Mouse (Mus musculus): ENCODE results near the gene Ccna1. TPM values are rescaled to one million over a fixed set of nuclear protein-coding genes. Genes with fewer than 3 reads are reported as not detected.
A peak's percentile ranks its signal among the peaks of the same experiment; 100 is the strongest.

The Ccna1 gene
- 1.4 and 1.6 TPM in 2 replicates for polyA plus RNA-seq (2015; fragmentation: Nextera tagmentation; extraction: Ambion mirVana)

DNA sequence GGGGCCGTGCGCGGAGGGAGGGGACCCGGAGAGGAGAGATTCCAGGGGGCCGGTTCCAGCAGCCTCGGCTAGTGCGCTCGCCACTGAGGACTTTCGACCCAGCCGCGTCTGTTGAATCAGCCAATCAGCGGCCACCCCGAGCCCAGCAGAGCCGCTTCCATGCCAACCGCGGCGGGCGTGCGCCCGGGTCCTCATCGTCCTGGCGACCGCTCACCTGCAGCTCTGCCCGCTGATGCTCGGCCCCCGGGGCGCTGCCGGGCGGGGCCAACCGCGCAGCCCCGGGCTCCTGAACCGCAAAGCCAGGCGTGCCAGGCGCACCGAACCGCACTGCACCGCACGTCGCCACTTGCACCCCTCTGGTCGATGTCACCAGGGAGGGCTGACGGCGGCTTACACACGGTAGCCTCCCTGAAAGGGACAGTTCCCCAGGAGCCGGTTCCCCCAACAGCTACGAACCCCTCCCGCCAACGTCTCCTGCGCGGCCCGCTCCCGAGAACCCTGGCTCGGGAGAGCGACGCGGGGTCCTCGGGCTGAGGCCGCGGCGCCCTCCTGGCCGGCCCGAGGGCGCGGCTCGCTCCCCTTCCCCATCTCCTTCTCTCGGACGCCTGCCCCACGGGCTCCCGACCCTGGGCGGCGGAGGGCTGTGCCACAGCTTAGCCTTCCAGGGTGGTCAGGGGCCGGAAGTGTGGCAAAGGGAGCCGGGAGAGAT is at the start of gene Ccna1:
Gene Ccna1, minus strand, starts transcription at position 464 of the 709 bp plus-strand sequence.
- TF ChIP-seq CTCF (IDR thresholded peaks at IDR 0.05; ENCODE audit: low read depth) = no peak
- WGBS = under 1% methylated on average over 72 of the region's 73 CpGs

DNA sequence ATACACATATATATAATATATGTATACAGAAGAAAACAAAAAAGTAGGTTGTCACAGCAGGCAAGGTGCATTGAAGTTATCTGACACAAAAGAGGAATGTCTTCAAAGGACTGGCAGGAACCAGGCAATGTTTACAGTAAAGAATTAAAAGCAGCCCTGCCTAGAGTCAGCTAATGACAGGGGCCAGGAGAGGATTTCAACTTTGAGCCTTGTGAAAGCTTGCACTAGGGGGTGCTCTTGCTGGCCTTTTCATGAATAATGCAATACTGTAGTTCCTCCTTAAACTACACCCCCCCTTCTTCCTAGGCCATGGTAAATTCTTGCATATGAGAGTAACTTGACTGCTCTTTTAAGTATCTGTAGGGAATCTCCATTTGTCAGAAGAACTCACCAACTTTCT is 45.8 kb upstream of the Ccna1 start:
- no peak overlapping the region for H3K9ac ChIP-seq (ENCODE audit: low read depth, low read length)
- H3K4me1 ChIP-seq (replicated peaks; ENCODE audit: insufficient read depth, low read length) = no peaks in the 10 kb centered on the region
- no peak overlapping the region for H3K4me3 ChIP-seq (replicated peaks; ENCODE audit: low read depth, low read length)
- no peak overlapping the region for H3K4me2 ChIP-seq (ENCODE audit: low read length)
- H3K36me3 ChIP-seq (ENCODE audit: insufficient read depth, low read length) = no peaks in the 10 kb centered on the region
- no peak overlapping the region for H3K27ac ChIP-seq
- no peaks in the 10 kb centered on the region for H3K27me3 ChIP-seq (ENCODE audit: insufficient read depth, low read length)
- ATAC-seq (replicated peaks; ENCODE audit: low FRiP score, low read depth) (no peak), DNase-seq (ENCODE audit: low spot score) (no peak)
- no peaks in the 10 kb centered on the region for H3K9me3 ChIP-seq (replicated peaks; ENCODE audit: low read length)
- TF ChIP-seq CTCF (IDR thresholded peaks at IDR 0.05; ENCODE audit: low read depth) = peak; percentile 11; the same call in 1 of the 2 replicates

More for the DNA sequence above, at the start of gene Ccna1:
- DNase-seq (ENCODE audit: low spot score) = peak; percentile 67
- peak within 1 kb of the TSS; percentile 48 for H3K4me3 ChIP-seq (replicated peaks; ENCODE audit: low read depth, low read length)
- ATAC-seq (replicated peaks; ENCODE audit: low FRiP score, low read depth) = peak; percentile 92
- H3K36me3 ChIP-seq (ENCODE audit: insufficient read depth, low read length) = no peaks in the 10 kb centered on the region
- H3K4me2 ChIP-seq (ENCODE audit: low read length) = peak within 1 kb of the TSS; percentile 94
- H3K9ac ChIP-seq (ENCODE audit: low read depth, low read length) = peak within 1 kb of the TSS; percentile 6
- H3K9me3 ChIP-seq (replicated peaks; ENCODE audit: low read length) = no peaks in the 10 kb centered on the region
- H3K27ac ChIP-seq = no peak within 1 kb of the TSS
- H3K4me1 ChIP-seq (replicated peaks; ENCODE audit: insufficient read depth, low read length) = peaks cover 8% of the 10 kb centered on the region
- peaks cover 7% of the 10 kb centered on the region; the same call in 1 of the 2 replicates for H3K27me3 ChIP-seq (ENCODE audit: insufficient read depth, low read length)

DNA sequence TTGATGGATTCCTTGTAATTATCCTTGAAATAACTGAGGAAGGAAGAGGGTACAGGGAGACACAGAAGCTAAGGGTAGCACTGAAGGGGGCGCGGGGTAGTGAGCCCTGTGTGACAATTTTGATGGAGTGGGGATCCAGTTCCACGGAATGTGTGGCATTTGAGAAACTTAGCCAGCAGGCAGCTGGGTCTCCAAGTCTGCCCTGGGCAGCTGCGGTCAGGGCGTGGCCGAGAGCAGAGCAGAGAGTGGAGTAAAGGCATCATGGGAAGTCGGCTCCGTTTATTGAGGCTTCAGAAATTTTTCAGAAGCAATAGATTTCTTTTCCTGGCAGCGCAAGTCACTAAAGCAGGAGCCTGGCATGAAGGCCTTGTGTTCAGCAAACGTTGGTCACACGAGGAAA is 43.7 kb upstream of the Ccna1 start:
- Histone ChIP-seq H3K4me3 (replicated peaks; ENCODE audit: low read depth, low read length) (no peak overlapping the region), H3K27me3 (ENCODE audit: insufficient read depth, low read length) (no peaks in the 10 kb centered on the region), H3K9ac (ENCODE audit: low read depth, low read length) (no peak overlapping the region), H3K27ac (no peak overlapping the region), H3K4me1 (replicated peaks; ENCODE audit: insufficient read depth, low read length) (no peaks in the 10 kb centered on the region), H3K9me3 (replicated peaks; ENCODE audit: low read length) (no peaks in the 10 kb centered on the region), H3K4me2 (ENCODE audit: low read length) (no peak overlapping the region), H3K36me3 (ENCODE audit: insufficient read depth, low read length) (no peaks in the 10 kb centered on the region)
- ATAC-seq (replicated peaks; ENCODE audit: low FRiP score, low read depth) (no peak), DNase-seq (ENCODE audit: low spot score) (no peak)
- WGBS = 69% methylated on average over 11 of the region's 11 CpGs
- TF ChIP-seq CTCF (IDR thresholded peaks at IDR 0.05; ENCODE audit: low read depth) = no peak

DNA sequence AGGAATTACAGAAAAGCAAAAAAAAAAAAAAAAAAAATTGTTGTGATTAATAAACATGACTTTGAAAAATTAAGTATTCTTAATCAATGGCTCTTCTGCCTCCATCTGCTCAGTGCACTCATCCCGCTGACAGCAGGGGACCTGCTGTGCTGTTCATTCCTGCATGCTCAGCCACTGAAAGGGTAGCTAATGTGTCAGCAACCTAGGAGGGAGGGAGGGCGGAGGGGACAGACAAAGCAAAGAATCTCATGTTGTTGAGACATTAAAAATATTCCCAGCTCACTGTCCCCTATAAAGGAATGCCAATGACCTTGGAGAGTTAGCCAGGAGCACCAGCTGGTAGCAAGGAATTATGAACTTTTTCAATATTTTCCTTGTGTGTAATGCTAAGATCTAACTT is 42.7 kb upstream of the Ccna1 start:
- Histone ChIP-seq H3K36me3 (ENCODE audit: insufficient read depth, low read length) (no peaks in the 10 kb centered on the region), H3K9ac (ENCODE audit: low read depth, low read length) (no peak overlapping the region), H3K4me2 (ENCODE audit: low read length) (no peak overlapping the region), H3K27ac (no peak overlapping the region), H3K4me3 (replicated peaks; ENCODE audit: low read depth, low read length) (no peak overlapping the region), H3K27me3 (ENCODE audit: insufficient read depth, low read length) (no peaks in the 10 kb centered on the region), H3K4me1 (replicated peaks; ENCODE audit: insufficient read depth, low read length) (no peaks in the 10 kb centered on the region), H3K9me3 (replicated peaks; ENCODE audit: low read length) (no peaks in the 10 kb centered on the region)
- no peak for TF ChIP-seq CTCF (IDR thresholded peaks at IDR 0.05; ENCODE audit: low read depth)
- ATAC-seq (replicated peaks; ENCODE audit: low FRiP score, low read depth) (no peak), DNase-seq (ENCODE audit: low spot score) (no peak)
- WGBS = 86% methylated on average over 2 of the region's 2 CpGs

DNA sequence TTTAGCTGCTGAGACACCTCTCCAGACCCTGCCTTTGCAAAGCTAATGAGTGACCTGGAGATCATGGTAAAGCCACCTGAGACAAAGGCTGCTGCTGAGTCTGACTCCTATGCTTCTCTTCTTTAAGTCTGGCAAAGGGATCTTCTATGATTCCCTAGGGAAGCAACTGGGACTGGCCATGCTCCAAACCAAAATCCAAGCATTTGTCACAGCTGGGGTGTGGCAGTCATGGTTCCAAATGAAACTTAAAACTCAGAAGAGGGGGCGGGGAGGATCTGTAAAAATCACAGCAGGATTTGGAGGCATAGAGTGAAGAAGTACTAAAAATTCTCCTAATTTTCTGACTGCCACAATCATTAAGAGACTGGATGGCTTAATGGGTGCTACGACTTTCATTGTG is 41.9 kb upstream of the Ccna1 start:
- TF ChIP-seq CTCF (IDR thresholded peaks at IDR 0.05; ENCODE audit: low read depth) = no peak

DNA sequence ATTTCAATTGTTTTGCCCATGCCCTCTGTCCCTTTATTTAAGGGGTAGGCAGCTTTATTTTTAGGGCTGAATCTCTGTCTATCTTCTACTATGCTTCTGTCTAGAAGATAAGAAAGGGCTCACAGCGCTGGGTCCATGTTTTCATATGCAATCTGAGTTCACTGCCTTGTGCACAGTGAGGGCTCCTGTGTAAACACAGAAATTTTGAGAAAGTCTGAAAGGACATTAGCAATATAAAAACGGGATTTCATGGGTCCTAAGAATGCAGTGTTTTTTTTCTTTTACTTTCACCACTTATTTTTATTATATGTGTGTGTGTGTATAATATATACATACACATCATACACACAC is 41.3 kb upstream of the Ccna1 start:
- no peak for TF ChIP-seq CTCF (IDR thresholded peaks at IDR 0.05; ENCODE audit: low read depth)
- no peak for ATAC-seq (replicated peaks; ENCODE audit: low FRiP score, low read depth)
- DNase-seq (ENCODE audit: low spot score) = no peak

More for the DNA sequence above, 41.9 kb upstream of the Ccna1 start:
- no peak overlapping the region for H3K4me3 ChIP-seq (replicated peaks; ENCODE audit: low read depth, low read length)
- no peaks in the 10 kb centered on the region for H3K27me3 ChIP-seq (ENCODE audit: insufficient read depth, low read length)
- 89% methylated on average over 2 of the region's 2 CpGs for WGBS
- H3K27ac ChIP-seq = no peak overlapping the region
- no peaks in the 10 kb centered on the region for H3K4me1 ChIP-seq (replicated peaks; ENCODE audit: insufficient read depth, low read length)
- no peak overlapping the region for H3K9ac ChIP-seq (ENCODE audit: low read depth, low read length)
- no peaks in the 10 kb centered on the region for H3K9me3 ChIP-seq (replicated peaks; ENCODE audit: low read length)
- no peak overlapping the region for H3K4me2 ChIP-seq (ENCODE audit: low read length)
- no peak for DNase-seq (ENCODE audit: low spot score)
- no peaks in the 10 kb centered on the region for H3K36me3 ChIP-seq (ENCODE audit: insufficient read depth, low read length)
- no peak for ATAC-seq (replicated peaks; ENCODE audit: low FRiP score, low read depth)

More for the DNA sequence above, 41.3 kb upstream of the Ccna1 start:
- H3K9ac ChIP-seq (ENCODE audit: low read depth, low read length) = no peak overlapping the region
- no peaks in the 10 kb centered on the region for H3K9me3 ChIP-seq (replicated peaks; ENCODE audit: low read length)
- H3K27ac ChIP-seq = peak overlapping the region; percentile 64
- H3K4me1 ChIP-seq (replicated peaks; ENCODE audit: insufficient read depth, low read length) = no peaks in the 10 kb centered on the region
- no peak overlapping the region for H3K4me2 ChIP-seq (ENCODE audit: low read length)
- H3K27me3 ChIP-seq (ENCODE audit: insufficient read depth, low read length) = no peaks in the 10 kb centered on the region
- H3K4me3 ChIP-seq (replicated peaks; ENCODE audit: low read depth, low read length) = no peak overlapping the region
- WGBS = 78% methylated on average over 2 of the region's 2 CpGs
- H3K36me3 ChIP-seq (ENCODE audit: insufficient read depth, low read length) = no peaks in the 10 kb centered on the region

Measured in kidney, postnatal 0 days (tissue).